Mouse (Mus musculus): ENCODE data around the gene Ap4e1. TPM values are rescaled to one million over a fixed set of nuclear protein-coding genes. Genes with fewer than 3 reads are reported as not detected.

Ap4e1 gene
- polyA plus RNA-seq, 1 experiment = 3.5 TPM

- Histone ChIP-seq H3K36me3 (ENCODE audit: control insufficient read depth, insufficient read depth, low read length) (no peaks in the 10 kb centered on the region), H3K27ac (ENCODE audit: control insufficient read depth, insufficient read depth, low read depth, low read length) (no peak overlapping the region), H3K27me3 (ENCODE audit: control insufficient read depth, insufficient read depth, low read length) (no peaks in the 10 kb centered on the region), H3K4me3 (ENCODE audit: control insufficient read depth, low read depth, low read length) (no peak overlapping the region), H3K4me1 (ENCODE audit: control insufficient read depth, insufficient read depth, low read length) (no peaks in the 10 kb centered on the region)
- no peak for TF ChIP-seq CTCF (IDR thresholded peaks at IDR 0.05; ENCODE audit: control insufficient read depth, insufficient read depth, insufficient replicate concordance, low read depth, low read length)
- TF ChIP-seq POLR2A (IDR thresholded peaks at IDR 0.05; ENCODE audit: control insufficient read depth, low read depth, low read length) = no peak
These were observed 11.8 kb upstream of the Ap4e1 start for GRCm38 (mm10) chr2:126996737-126997136.

- H3K27me3 ChIP-seq (ENCODE audit: control insufficient read depth, insufficient read depth, low read length) = no peaks in the 10 kb centered on the region
- H3K4me3 ChIP-seq (ENCODE audit: control insufficient read depth, low read depth, low read length) = no peak overlapping the region
- TF ChIP-seq POLR2A (IDR thresholded peaks at IDR 0.05; ENCODE audit: control insufficient read depth, low read depth, low read length) = no peak
- TF ChIP-seq CTCF (IDR thresholded peaks at IDR 0.05; ENCODE audit: control insufficient read depth, insufficient read depth, insufficient replicate concordance, low read depth, low read length) = no peak
- H3K36me3 ChIP-seq (ENCODE audit: control insufficient read depth, insufficient read depth, low read length) = no peaks in the 10 kb centered on the region
- H3K4me1 ChIP-seq (ENCODE audit: control insufficient read depth, insufficient read depth, low read length) = no peaks in the 10 kb centered on the region
- H3K27ac ChIP-seq (ENCODE audit: control insufficient read depth, insufficient read depth, low read depth, low read length) = no peak overlapping the region; the same call in 1 of the 2 replicates
These were observed 10.3 kb upstream of the Ap4e1 start for GRCm38 (mm10) chr2:126998219-126998618.

- Histone ChIP-seq H3K27ac (ENCODE audit: control insufficient read depth, insufficient read depth, low read depth, low read length) (no peak overlapping the region), H3K36me3 (ENCODE audit: control insufficient read depth, insufficient read depth, low read length) (no peaks in the 10 kb centered on the region), H3K4me1 (ENCODE audit: control insufficient read depth, insufficient read depth, low read length) (peaks cover 2% of the 10 kb centered on the region; the same call in 1 of the 2 replicates), H3K27me3 (ENCODE audit: control insufficient read depth, insufficient read depth, low read length) (no peaks in the 10 kb centered on the region), H3K4me3 (ENCODE audit: control insufficient read depth, low read depth, low read length) (no peak overlapping the region)
- TF ChIP-seq POLR2A (IDR thresholded peaks at IDR 0.05; ENCODE audit: control insufficient read depth, low read depth, low read length) (no peak), CTCF (IDR thresholded peaks at IDR 0.05; ENCODE audit: control insufficient read depth, insufficient read depth, insufficient replicate concordance, low read depth, low read length) (no peak)
These were observed 7.9 kb upstream of the Ap4e1 start for GRCm38 (mm10) chr2:127000406-127001324.

GRCm38 (mm10) chr2:127004046-127004445 lies 4.5 kb upstream of the Ap4e1 start:
- Histone ChIP-seq H3K4me3 (ENCODE audit: control insufficient read depth, low read depth, low read length) (no peak overlapping the region), H3K27me3 (ENCODE audit: control insufficient read depth, insufficient read depth, low read length) (no peaks in the 10 kb centered on the region), H3K4me1 (ENCODE audit: control insufficient read depth, insufficient read depth, low read length) (peaks cover 2% of the 10 kb centered on the region; the same call in 1 of the 2 replicates), H3K27ac (ENCODE audit: control insufficient read depth, insufficient read depth, low read depth, low read length) (no peak overlapping the region), H3K36me3 (ENCODE audit: control insufficient read depth, insufficient read depth, low read length) (no peaks in the 10 kb centered on the region)
- no peak for TF ChIP-seq POLR2A (IDR thresholded peaks at IDR 0.05; ENCODE audit: control insufficient read depth, low read depth, low read length)
- TF ChIP-seq CTCF (IDR thresholded peaks at IDR 0.05; ENCODE audit: control insufficient read depth, insufficient read depth, insufficient replicate concordance, low read depth, low read length) = no peak

GRCm38 (mm10) chr2:127006634-127007370 lies 1.7 kb upstream of the Ap4e1 start:
- Histone ChIP-seq H3K4me1 (ENCODE audit: control insufficient read depth, insufficient read depth, low read length) (peaks cover 2% of the 10 kb centered on the region), H3K27ac (ENCODE audit: control insufficient read depth, insufficient read depth, low read depth, low read length) (no peak overlapping the region), H3K36me3 (ENCODE audit: control insufficient read depth, insufficient read depth, low read length) (no peaks in the 10 kb centered on the region), H3K4me3 (ENCODE audit: control insufficient read depth, low read depth, low read length) (no peak overlapping the region), H3K27me3 (ENCODE audit: control insufficient read depth, insufficient read depth, low read length) (no peaks in the 10 kb centered on the region)
- TF ChIP-seq CTCF (IDR thresholded peaks at IDR 0.05; ENCODE audit: control insufficient read depth, insufficient read depth, insufficient replicate concordance, low read depth, low read length) = peak; percentile 30; the same call in 1 of the 2 replicates
- no peak for TF ChIP-seq POLR2A (IDR thresholded peaks at IDR 0.05; ENCODE audit: control insufficient read depth, low read depth, low read length)

GRCm38 (mm10) chr2:127007509-127007908 lies 1.0 kb upstream of the Ap4e1 start:
- H3K27me3 ChIP-seq (ENCODE audit: control insufficient read depth, insufficient read depth, low read length) = no peaks in the 10 kb centered on the region
- H3K27ac ChIP-seq (ENCODE audit: control insufficient read depth, insufficient read depth, low read depth, low read length) = no peak overlapping the region
- no peak for TF ChIP-seq CTCF (IDR thresholded peaks at IDR 0.05; ENCODE audit: control insufficient read depth, insufficient read depth, insufficient replicate concordance, low read depth, low read length)
- peaks cover 2% of the 10 kb centered on the region for H3K4me1 ChIP-seq (ENCODE audit: control insufficient read depth, insufficient read depth, low read length)
- H3K36me3 ChIP-seq (ENCODE audit: control insufficient read depth, insufficient read depth, low read length) = no peaks in the 10 kb centered on the region
- H3K4me3 ChIP-seq (ENCODE audit: control insufficient read depth, low read depth, low read length) = no peak overlapping the region

GRCm38 (mm10) chr2:127035006-127035605 lies 26.6 kb downstream of the Ap4e1 start:
- TF ChIP-seq CTCF (IDR thresholded peaks at IDR 0.05; ENCODE audit: control insufficient read depth, insufficient read depth, insufficient replicate concordance, low read depth, low read length) = no peak
- no peak for TF ChIP-seq POLR2A (IDR thresholded peaks at IDR 0.05; ENCODE audit: control insufficient read depth, low read depth, low read length)
- H3K36me3 ChIP-seq (ENCODE audit: control insufficient read depth, insufficient read depth, low read length) = peaks cover 1% of the 10 kb centered on the region
- no peaks in the 10 kb centered on the region for H3K27me3 ChIP-seq (ENCODE audit: control insufficient read depth, insufficient read depth, low read length)
- H3K27ac ChIP-seq (ENCODE audit: control insufficient read depth, insufficient read depth, low read depth, low read length) = no peak overlapping the region; the same call in 1 of the 2 replicates
- no peak overlapping the region for H3K4me3 ChIP-seq (ENCODE audit: control insufficient read depth, low read depth, low read length)
- no peaks in the 10 kb centered on the region for H3K4me1 ChIP-seq (ENCODE audit: control insufficient read depth, insufficient read depth, low read length)

Data from testis, adult 2 months (tissue).